Mouse (Mus musculus) myocyte (in vitro differentiated cells): ENCODE measurements around the gene Siae. TPM values are rescaled to one million over a fixed set of nuclear protein-coding genes. Genes with fewer than 3 reads are reported as not detected.

ENCODE experiments used
- H3K27me3 ChIP-seq: one replicate; pipeline ENCODE4 v1.6.1; 2011; ENCODE audit not compliant: control insufficient read depth, insufficient read depth, insufficient read length
- H3K36me3 ChIP-seq: one replicate; pipeline ENCODE4 v1.6.1; 2011; ENCODE audit not compliant: control insufficient read depth, insufficient read depth
- H3K4me2 ChIP-seq: one replicate; pipeline ENCODE4 v1.6.1; 2011; ENCODE audit warnings: low read depth, control low read depth
- H3K4me3 ChIP-seq: one replicate; pipeline ENCODE4 v1.5.1; 2011; ENCODE audit warnings: mild to moderate bottlenecking, control low read depth, moderate library complexity
- H3K79me2 ChIP-seq: one replicate; pipeline ENCODE4 v1.6.1; 2011; ENCODE audit not compliant: control insufficient read depth, insufficient read depth
- H3ac ChIP-seq: one replicate; pipeline ENCODE4 v1.6.1; 2011; ENCODE audit not compliant: control insufficient read depth, insufficient read length
- CEBPB ChIP-seq: IDR thresholded peaks from 2 replicates; pipeline ENCODE4 v1.6.1; 2011; ENCODE audit warnings: mild to moderate bottlenecking, moderate library complexity; ENCODE audit not compliant: poor library complexity, insufficient read depth, severe bottlenecking
- E2F4 ChIP-seq: IDR thresholded peaks from one replicate; pipeline ENCODE4 v1.6.1; 2011; ENCODE audit warnings: mild to moderate bottlenecking, control low read depth, moderate library complexity; ENCODE audit not compliant: insufficient read depth
- MAX ChIP-seq: IDR thresholded peaks from one replicate; pipeline ENCODE4 v1.6.1; 2011; ENCODE audit warnings: low read depth, mild to moderate bottlenecking, control low read depth
- MYOD1 ChIP-seq, 3 experiments: IDR thresholded peaks; one replicate each; pipeline ENCODE4 v1.6.1; 2011; ENCODE audit warnings: control low read depth in 2 of 3, low read depth in 2 of 3, mild to moderate bottlenecking in 2 of 3, moderate library complexity in 1 of 3; ENCODE audit not compliant: insufficient read length in 2 of 3, control insufficient read depth in 1 of 3
- MYOG ChIP-seq, 3 experiments: IDR thresholded peaks; one replicate each; pipeline ENCODE4 v1.6.1; 2011; ENCODE audit warnings: control low read depth in 2 of 3, low read depth in 2 of 3, mild to moderate bottlenecking in 2 of 3; ENCODE audit not compliant: insufficient read length in 2 of 3, control insufficient read depth in 1 of 3, insufficient read depth in 1 of 3
- POLR2A ChIP-seq: IDR thresholded peaks from one replicate; pipeline ENCODE4 v1.6.1; 2011; ENCODE audit warnings: low read depth, mild to moderate bottlenecking, control low read depth, moderate library complexity; ENCODE audit not compliant: insufficient read length
- POLR2AphosphoS2 ChIP-seq: IDR thresholded peaks from one replicate; pipeline ENCODE4 v1.6.1; 2011; ENCODE audit warnings: low read depth, control low read depth; ENCODE audit not compliant: insufficient read length
- REST ChIP-seq: IDR thresholded peaks from one replicate; pipeline ENCODE4 v1.6.1; 2011; ENCODE audit warnings: mild to moderate bottlenecking, control low read depth, moderate library complexity; ENCODE audit not compliant: insufficient read depth, insufficient read length
- SRF ChIP-seq: IDR thresholded peaks from one replicate; pipeline ENCODE4 v1.6.1; 2011; ENCODE audit warnings: low read depth; ENCODE audit not compliant: control insufficient read depth, insufficient read length
- TCF12 ChIP-seq: IDR thresholded peaks from one replicate; pipeline ENCODE4 v1.6.1; 2011; ENCODE audit warnings: mild to moderate bottlenecking, control low read depth; ENCODE audit not compliant: poor library complexity, insufficient read depth, severe bottlenecking
- TCF3 ChIP-seq: IDR thresholded peaks from one replicate; pipeline ENCODE4 v1.6.1; 2011; ENCODE audit warnings: low read depth, control low read depth; ENCODE audit not compliant: insufficient read length
- USF1 ChIP-seq: IDR thresholded peaks from one replicate; pipeline ENCODE4 v1.6.1; 2011; ENCODE audit warnings: low read depth, mild to moderate bottlenecking, control low read depth, moderate library complexity
- polyA plus RNA-seq: library from polyadenylated mRNA; unstranded; fragments of >200 nt; fragmentation: generic; extraction: Trizol; gene quantifications from one replicate; pipeline ENCODE4 v1.2.1, GENCODE M21; 2012; ENCODE audit warnings: missing spikeins

Siae gene
- polyA plus RNA-seq, 1 experiment: 0.60 TPM

DNA sequence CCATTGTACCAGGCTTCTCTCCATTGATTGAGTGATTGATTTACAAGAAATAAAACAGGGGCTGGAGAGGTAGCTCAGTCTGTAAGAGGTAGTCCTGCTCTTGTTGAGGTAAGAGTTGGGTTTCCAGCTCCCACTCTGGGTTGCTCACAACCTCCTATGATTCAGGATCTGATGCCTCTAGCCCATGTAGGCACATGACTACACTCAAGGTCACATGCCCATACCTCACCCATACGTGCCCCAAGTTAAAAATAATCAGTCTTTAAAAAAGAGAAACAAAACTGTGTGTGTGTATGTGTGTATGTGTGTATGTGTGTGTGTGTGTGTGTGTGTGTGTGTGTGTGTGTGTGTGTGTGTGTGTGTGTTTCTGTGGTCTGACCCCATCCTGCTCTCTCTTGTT, 40.1 kb downstream of the Siae start:
- no peak overlapping the region for H3ac ChIP-seq
- H3K36me3 ChIP-seq: no peaks in the 10 kb centered on the region
- no peaks in the 10 kb centered on the region for H3K79me2 ChIP-seq
- no peak overlapping the region for H3K4me3 ChIP-seq
- H3K27me3 ChIP-seq: no peaks in the 10 kb centered on the region
- TF ChIP-seq POLR2A (no peak), REST (no peak), MYOD1 (IDR thresholded peaks at IDR 0.05; ENCODE audit: control insufficient read depth in 1 of 3, insufficient read length in 2 of 3, low read depth in 2 of 3) (no peak), E2F4 (no peak), CEBPB (no peak), TCF12 (no peak), SRF (no peak), POLR2AphosphoS2 (no peak), USF1 (no peak), MYOG (IDR thresholded peaks at IDR 0.05; ENCODE audit: control insufficient read depth in 1 of 3, insufficient read depth in 1 of 3, insufficient read length in 2 of 3, low read depth in 2 of 3) (no peak), MAX (no peak), TCF3 (no peak)
- no peak overlapping the region for H3K4me2 ChIP-seq

DNA sequence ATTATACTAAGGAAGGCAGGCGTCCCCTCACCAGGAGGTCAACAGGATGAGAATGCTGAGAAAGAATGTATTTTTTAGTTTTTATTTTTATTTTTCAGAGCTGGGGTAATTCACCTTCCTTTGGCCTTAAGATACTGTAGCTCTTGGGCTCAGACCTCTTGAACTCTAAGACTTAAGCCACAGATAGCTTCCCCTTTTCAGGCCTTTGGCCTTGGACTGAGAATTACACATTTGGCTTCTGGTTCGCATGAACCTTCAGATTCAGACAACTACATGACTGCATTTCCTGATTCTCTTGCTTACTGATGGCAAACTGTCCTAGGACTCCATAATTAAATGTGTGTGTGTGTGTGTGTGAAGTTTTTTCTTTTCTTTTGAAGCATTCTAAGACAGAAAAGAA, 43.1 kb downstream of the Siae start:
- no peak overlapping the region for H3ac ChIP-seq
- no peak for TF ChIP-seq SRF
- TF ChIP-seq USF1: no peak
- no peak for TF ChIP-seq MYOG (IDR thresholded peaks at IDR 0.05; ENCODE audit: control insufficient read depth in 1 of 3, insufficient read depth in 1 of 3, insufficient read length in 2 of 3, low read depth in 2 of 3)
- no peak for TF ChIP-seq MAX
- TF ChIP-seq TCF3: no peak
- no peak for TF ChIP-seq E2F4
- no peak for TF ChIP-seq POLR2A
- no peak for TF ChIP-seq CEBPB
- TF ChIP-seq REST: no peak
- no peak for TF ChIP-seq POLR2AphosphoS2
- TF ChIP-seq TCF12: no peak
- no peak for TF ChIP-seq MYOD1 (IDR thresholded peaks at IDR 0.05; ENCODE audit: control insufficient read depth in 1 of 3, insufficient read length in 2 of 3, low read depth in 2 of 3)
- H3K36me3 ChIP-seq: no peaks in the 10 kb centered on the region
- H3K4me2 ChIP-seq: no peak overlapping the region
- H3K27me3 ChIP-seq: no peaks in the 10 kb centered on the region
- no peak overlapping the region for H3K4me3 ChIP-seq
- no peaks in the 10 kb centered on the region for H3K79me2 ChIP-seq

DNA sequence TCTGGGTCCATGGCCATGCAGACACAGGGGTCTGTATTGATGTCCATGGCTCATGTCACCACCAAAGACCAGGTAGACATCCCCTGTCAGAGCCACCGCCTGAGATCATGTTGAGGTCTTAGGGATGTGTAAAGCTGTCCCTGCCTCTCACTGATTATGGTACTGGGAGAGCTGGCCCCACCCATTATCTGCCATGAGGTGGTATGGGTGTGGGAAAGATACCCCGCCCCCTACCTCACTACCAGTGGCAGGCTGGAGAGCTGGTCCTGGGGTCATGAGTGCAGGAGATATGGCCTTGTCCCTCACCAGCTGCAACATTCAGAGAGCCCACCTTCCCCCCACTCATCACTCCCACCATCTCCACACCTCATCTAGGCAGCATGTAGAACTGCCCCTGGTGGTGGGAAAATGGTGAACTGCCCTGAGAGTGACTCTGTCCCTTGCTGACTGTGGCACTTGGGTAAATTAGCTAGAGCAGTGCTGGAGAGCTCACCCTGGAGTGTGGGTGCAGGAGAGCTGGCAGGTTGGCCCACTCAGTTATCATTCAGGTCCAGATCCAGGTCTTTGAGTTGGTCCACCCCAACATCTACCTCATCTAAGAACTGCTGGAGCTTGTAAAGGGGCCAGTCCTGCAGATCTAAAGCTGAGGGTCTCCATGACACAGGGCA, 45.2 kb downstream of the Siae start:
- Histone ChIP-seq H3K36me3 (no peaks in the 10 kb centered on the region), H3K4me3 (no peak overlapping the region), H3K79me2 (no peaks in the 10 kb centered on the region), H3K4me2 (no peak overlapping the region), H3K27me3 (no peaks in the 10 kb centered on the region), H3ac (no peak overlapping the region)
- TF ChIP-seq MAX (no peak), MYOD1 (IDR thresholded peaks at IDR 0.05; ENCODE audit: control insufficient read depth in 1 of 3, insufficient read length in 2 of 3, low read depth in 2 of 3) (no peak), E2F4 (no peak), REST (no peak), MYOG (IDR thresholded peaks at IDR 0.05; ENCODE audit: control insufficient read depth in 1 of 3, insufficient read depth in 1 of 3, insufficient read length in 2 of 3, low read depth in 2 of 3) (no peak), TCF12 (no peak), USF1 (no peak), POLR2A (no peak), POLR2AphosphoS2 (no peak), TCF3 (no peak), SRF (no peak), CEBPB (no peak)

DNA sequence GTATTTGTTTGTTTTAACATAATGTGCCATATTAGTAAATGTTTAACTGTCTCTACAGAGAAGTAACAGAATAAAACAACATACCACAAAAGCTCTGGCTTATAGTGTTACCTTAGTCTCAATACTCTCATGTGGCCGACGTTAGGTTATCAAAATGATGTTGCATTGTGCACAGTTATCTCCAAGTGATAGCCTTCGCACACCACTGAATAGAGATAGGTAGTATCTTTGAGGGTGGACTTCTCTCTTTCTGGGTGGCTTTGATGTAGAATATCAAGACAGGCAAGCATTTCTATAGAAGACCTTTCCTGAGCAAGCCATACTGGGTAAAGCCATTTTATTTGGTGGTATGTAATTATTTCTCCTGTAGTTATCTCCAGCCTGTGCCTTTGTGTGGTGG, 49.6 kb downstream of the Siae start:
- Histone ChIP-seq H3K27me3 (no peaks in the 10 kb centered on the region), H3ac (no peak overlapping the region), H3K79me2 (no peaks in the 10 kb centered on the region), H3K36me3 (no peaks in the 10 kb centered on the region), H3K4me2 (no peak overlapping the region), H3K4me3 (no peak overlapping the region)
- no peak for TF ChIP-seq POLR2A
- TF ChIP-seq MAX: no peak
- no peak for TF ChIP-seq POLR2AphosphoS2
- TF ChIP-seq MYOD1 (IDR thresholded peaks at IDR 0.05; ENCODE audit: control insufficient read depth in 1 of 3, insufficient read length in 2 of 3, low read depth in 2 of 3): no peak

DNA sequence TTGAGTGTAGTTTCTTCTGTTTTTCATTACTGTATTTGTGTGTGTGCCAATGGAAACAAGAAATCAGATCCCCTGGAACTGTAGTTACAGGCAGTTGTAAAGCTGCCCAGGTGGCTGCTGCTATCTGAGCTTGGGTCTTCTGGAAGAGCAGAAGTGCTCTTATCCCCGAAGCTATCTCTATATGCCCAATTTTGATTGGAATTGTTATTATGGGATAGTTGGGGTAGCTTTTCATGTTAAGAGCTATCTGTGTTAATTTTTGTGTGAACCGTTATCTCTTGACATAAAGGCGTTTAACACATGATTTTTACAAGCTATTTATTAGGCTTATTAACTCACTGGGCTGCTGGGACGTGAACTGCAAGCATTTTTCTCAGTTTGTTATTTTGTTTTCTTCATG, 54.1 kb downstream of the Siae start:
- Histone ChIP-seq H3K79me2 (no peaks in the 10 kb centered on the region), H3ac (no peak overlapping the region), H3K4me3 (no peak overlapping the region), H3K36me3 (no peaks in the 10 kb centered on the region), H3K4me2 (no peak overlapping the region), H3K27me3 (no peaks in the 10 kb centered on the region)
- TF ChIP-seq E2F4 (no peak), USF1 (no peak), SRF (no peak), TCF12 (no peak), REST (no peak), POLR2AphosphoS2 (no peak), MYOG (IDR thresholded peaks at IDR 0.05; ENCODE audit: control insufficient read depth in 1 of 3, insufficient read depth in 1 of 3, insufficient read length in 2 of 3, low read depth in 2 of 3) (no peak), CEBPB (no peak), MYOD1 (IDR thresholded peaks at IDR 0.05; ENCODE audit: control insufficient read depth in 1 of 3, insufficient read length in 2 of 3, low read depth in 2 of 3) (no peak), POLR2A (no peak), MAX (no peak), TCF3 (no peak)
